In the genomic region with DNA sequence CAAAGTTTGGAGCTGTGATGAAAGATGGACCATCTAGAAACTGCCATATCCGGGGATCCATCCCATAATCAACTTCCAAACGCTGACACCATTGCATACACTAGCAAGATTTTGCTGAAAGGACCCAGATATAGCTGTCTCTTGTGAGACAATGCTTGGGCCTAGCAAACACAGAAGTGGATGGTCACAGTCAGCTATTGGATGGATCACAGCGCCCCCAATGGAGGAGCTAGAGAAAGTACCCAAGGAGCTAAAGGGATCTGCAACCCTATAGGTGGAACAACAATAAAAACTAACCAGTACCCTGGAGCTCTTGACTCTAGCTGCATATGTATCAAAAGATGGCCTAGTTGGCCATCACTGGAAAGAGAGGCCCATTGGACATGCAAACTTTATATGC, we compare ENCODE assay signal across 22 mouse cellular contexts. TPM values are rescaled to one million over a fixed set of nuclear protein-coding genes. Genes with fewer than 3 reads are reported as not detected.
A peak's percentile ranks its signal among the peaks of the same experiment; 100 is the strongest.
DNase-seq lines count a peak whose midpoint lies in the region; ATAC-seq and TF ChIP-seq lines count a peak whose summit lies in the region.
"Not testable (repeated sequence)": the region's sequence is repeated elsewhere in the genome, so short reads cannot be mapped to it uniquely, and the experiment has no call there.
"Had no signal": no experiment of that assay in that cellular context is flagged by ENCODE, and none has a peak within 500 bp of the region (broad histone marks: within the 10 kb centered on the region; RNA-seq: fewer than 3 reads in every experiment).

No protein-coding gene starts in this region.

- not testable (repeated sequence) for ATAC-seq in kidney, postnatal 0 days (replicated peaks; ENCODE audit: low FRiP score, low read depth); lung, postnatal 0 days

- not testable (repeated sequence) for DNase-seq in MEL (ENCODE audit: low read depth, low spot score); gastrocnemius, adult 2 months; heart, adult 2 months; kidney, postnatal 0 days (ENCODE audit: low spot score); left cerebral cortex, adult 2 months (ENCODE audit: extremely low spot score in 1 of 2, low spot score in 2 of 2); lung, postnatal 0 days (ENCODE audit: low spot score)

- H3K4me3 ChIP-seq in MEL (ENCODE audit: control insufficient read depth in 1 of 2, insufficient read depth in 1 of 2, low read depth in 2 of 2, low read length in 2 of 2); gastrocnemius, adult 2 months; heart, adult 2 months; kidney, postnatal 0 days (replicated peaks; ENCODE audit: low read depth, low read length); left cerebral cortex, adult 2 months; lung, postnatal 0 days (ENCODE audit: low read depth, low read length): not testable (repeated sequence)

- peak in 1 of 3 experiments; percentile 21; a peak in 1 of 6 replicates for TF ChIP-seq CTCF in MEL (IDR thresholded peaks at IDR 0.05 in 2 of 3, conservative IDR thresholded peaks at IDR 0.05 in 1 of 3; ENCODE audit: control insufficient read depth in 1 of 3, insufficient read depth in 1 of 3, low read depth in 2 of 3, low read length in 3 of 3, poor library complexity in 1 of 3, severe bottlenecking in 1 of 3)
- TF ChIP-seq CTCF in gastrocnemius, adult 2 months (IDR thresholded peaks at IDR 0.05), result peak; percentile 24; the same call in 1 of the 2 replicates
- peak; percentile 43 for TF ChIP-seq CTCF in heart, adult 2 months (IDR thresholded peaks at IDR 0.05)
- peak; percentile 31; the same call in 1 of the 2 replicates for TF ChIP-seq CTCF in kidney, postnatal 0 days (IDR thresholded peaks at IDR 0.05; ENCODE audit: low read depth)
- peak; percentile 1; the same call in 1 of the 2 replicates for TF ChIP-seq CTCF in left cerebral cortex, adult 2 months (IDR thresholded peaks at IDR 0.05)
- peak; percentile 37 for TF ChIP-seq CTCF in lung, postnatal 0 days (IDR thresholded peaks at IDR 0.05)

- WGBS in heart, adult 2 months, result 37% methylated on average over 3 of the region's 3 CpGs
- WGBS in kidney, postnatal 0 days, result 38% methylated on average over 3 of the region's 3 CpGs
- 24% methylated on average over 3 of the region's 3 CpGs for WGBS in lung, postnatal 0 days

- not testable (repeated sequence) for H3K4me1 ChIP-seq in MEL (ENCODE audit: control insufficient read depth in 1 of 2, insufficient read depth in 2 of 2, low read length in 2 of 2); heart, adult 2 months (ENCODE audit: control insufficient read depth, insufficient read depth, low read length); kidney, postnatal 0 days (replicated peaks; ENCODE audit: insufficient read depth, low read length); lung, postnatal 0 days (ENCODE audit: insufficient read depth, low read depth, low read length)

- TF ChIP-seq RAD21 in MEL (IDR thresholded peaks at IDR 0.05; ENCODE audit: low read depth, low read length), result peak; percentile 12

- not testable (repeated sequence) for H3K27ac ChIP-seq in MEL (ENCODE audit: control insufficient read depth, low read depth, low read length); gastrocnemius, adult 2 months; heart, adult 2 months; kidney, postnatal 0 days; left cerebral cortex, adult 2 months; lung, postnatal 0 days (ENCODE audit: low read length)

- H3K9me3 ChIP-seq in MEL (replicated peaks; ENCODE audit: insufficient read depth, low read length); kidney, postnatal 0 days (replicated peaks; ENCODE audit: low read length); lung, postnatal 0 days (ENCODE audit: low read length): not testable (repeated sequence)

- H3K9ac ChIP-seq in MEL (ENCODE audit: control insufficient read depth, low read depth, low read length, poor library complexity, severe bottlenecking); heart, adult 2 months (ENCODE audit: low read depth, low read length); kidney, postnatal 0 days (ENCODE audit: low read depth, low read length); lung, postnatal 0 days (replicated peaks; ENCODE audit: low read depth): not testable (repeated sequence)

- not testable (repeated sequence) for H3K4me2 ChIP-seq in kidney, postnatal 0 days (ENCODE audit: low read length); lung, postnatal 0 days (replicated peaks; ENCODE audit: low read depth, low read length)

- not testable (repeated sequence) for TF ChIP-seq EP300 in MEL (IDR thresholded peaks at IDR 0.05; ENCODE audit: low read depth in 1 of 2, low read length in 2 of 2); heart, adult 2 months (IDR thresholded peaks at IDR 0.05; ENCODE audit: insufficient read depth, low read depth, low read length); lung, postnatal 0 days (IDR thresholded peaks at IDR 0.05)

- H3K27me3 ChIP-seq in MEL (ENCODE audit: control insufficient read depth in 1 of 2, insufficient read depth in 2 of 2, low read length in 2 of 2); heart, adult 2 months (ENCODE audit: control insufficient read depth, insufficient read depth, low read length); kidney, postnatal 0 days (ENCODE audit: insufficient read depth, low read length); lung, postnatal 0 days (replicated peaks; ENCODE audit: insufficient read depth, low read length): not testable (repeated sequence)

- not testable (repeated sequence) for TF ChIP-seq POLR2A in MEL (IDR thresholded peaks at IDR 0.05; ENCODE audit: control insufficient read depth in 1 of 2, insufficient read depth in 1 of 2, low read depth in 1 of 2, low read length in 2 of 2, poor library complexity in 1 of 2); heart, adult 2 months (IDR thresholded peaks at IDR 0.05; ENCODE audit: insufficient read depth, low read depth, low read length)

- intact Hi-C loops in gastrocnemius, adult 2 months (cut with DNase I), result loop anchor here (2.0 kb wide), 2 partner anchors 87 to 215 kb away; no protein-coding TSS in a partner anchor
- intact Hi-C loops in heart, adult 2 months (cut with DNase I); left cerebral cortex, adult 2 months (cut with DNase I): not testable (repeated sequence)

- H3K79me2 ChIP-seq in MEL (ENCODE audit: control insufficient read depth, insufficient read depth, low read length, poor library complexity); heart, adult 2 months (replicated peaks; ENCODE audit: control insufficient read depth, insufficient read depth, low read length): not testable (repeated sequence)

- not testable (repeated sequence) for H3K36me3 ChIP-seq in MEL (ENCODE audit: control insufficient read depth in 1 of 2, insufficient read depth in 2 of 2, low read length in 2 of 2); heart, adult 2 months (ENCODE audit: control insufficient read depth, insufficient read depth, low read length); kidney, postnatal 0 days (ENCODE audit: insufficient read depth, low read length); lung, postnatal 0 days (ENCODE audit: insufficient read depth, low read length)

RNA-seq across cellular contexts. Expression of a gene that starts 14.7 kb away (rescaled TPM):
- total RNA-seq in MEL (2012; rRNA removed), result not detected in 2 replicates
- polyA plus RNA-seq in MEL (2012; ENCODE audit: insufficient read depth in 1 of 2, insufficient read length in 2 of 2, low read depth in 1 of 2, low replicate concordance in 2 of 2, missing spikeins in 1 of 2), result not detected
- total RNA-seq in gastrocnemius, adult 2 months (2021), result not detected
- not detected for total RNA-seq in heart, adult 2 months (2021)
- not detected in 2 replicates for polyA plus RNA-seq in heart, adult 2 months (2012; rRNA removed)
- polyA plus RNA-seq in kidney, postnatal 0 days (2015; fragmentation: Nextera tagmentation; extraction: Ambion mirVana), result 83.6 and 90.6 TPM in 2 replicates
- not detected for total RNA-seq in left cerebral cortex, adult 2 months (2021)
- polyA plus RNA-seq in lung, postnatal 0 days (2015; fragmentation: Nextera tagmentation; extraction: Ambion mirVana), result not detected in 2 replicates
- total RNA-seq: adrenal gland, adult 18-20 months; adrenal gland, adult 8-10 months; adrenal gland, postnatal 36 days; CH12.LX; forebrain, postnatal 0 days; G1E had no signal
- polyA plus RNA-seq: activated CD4-positive, CD25-positive, alpha-beta regulatory T cell, adult 4 months; CD4-positive, CD25-positive, alpha-beta regulatory T cell, adult 4 months; cerebellum, adult 2 months; cortical plate, adult 2 months; embryonic facial prominence, embryonic 10.5 days; embryonic facial prominence, embryonic 12.5 days; embryonic facial prominence, embryonic 14.5 days; forebrain, embryonic 11.5 days; forebrain, embryonic 13.5 days; forebrain, embryonic 15.5 days; forebrain, postnatal 0 days; G1E had no signal

RNA-seq across cellular contexts. Expression of a gene that starts 60.0 kb away (rescaled TPM):
- 0.03 and 0.04 TPM in 2 replicates for total RNA-seq in MEL (2012; rRNA removed)
- polyA plus RNA-seq in MEL (2012; ENCODE audit: insufficient read depth in 1 of 2, insufficient read length in 2 of 2, low read depth in 1 of 2, low replicate concordance in 2 of 2, missing spikeins in 1 of 2), result not detected
- total RNA-seq in gastrocnemius, adult 2 months (2021), result 1 to 10 TPM; 1.1 to 1.6 TPM
- total RNA-seq in heart, adult 2 months (2021), result 1 to 10 TPM; 5.9 to 8.1 TPM
- 6.3 and 9.0 TPM in 2 replicates for polyA plus RNA-seq in heart, adult 2 months (2012; rRNA removed)
- 19.0 and 19.6 TPM in 2 replicates for polyA plus RNA-seq in kidney, postnatal 0 days (2015; fragmentation: Nextera tagmentation; extraction: Ambion mirVana)
- 10 to 100 TPM; 33.2 to 35.0 TPM for total RNA-seq in left cerebral cortex, adult 2 months (2021)
- polyA plus RNA-seq in lung, postnatal 0 days (2015; fragmentation: Nextera tagmentation; extraction: Ambion mirVana), result 9.2 and 10.6 TPM in 2 replicates
- total RNA-seq: CH12.LX had no signal
- polyA plus RNA-seq: CD4-positive, CD25-positive, alpha-beta regulatory T cell, adult 4 months; G1E had no signal
